Mouse (Mus musculus) embryo, embryonic 11.5 days (tissue): ENCODE measurements at regions not wholly inside any gene's neighbourhood (a gene's known extent, or its start where the extent isn't known, plus 50 kb on each side); places are given as distances from the start of the nearest gene placed in this dataset.
A peak's percentile ranks its signal among the peaks of the same experiment; 100 is the strongest.

Source experiments
- DNase-seq: peaks from one replicate; pipeline ENCODE4 v3.0.0-alpha.2; 2012; ENCODE audit warnings: low read depth, low spot score

DNA sequence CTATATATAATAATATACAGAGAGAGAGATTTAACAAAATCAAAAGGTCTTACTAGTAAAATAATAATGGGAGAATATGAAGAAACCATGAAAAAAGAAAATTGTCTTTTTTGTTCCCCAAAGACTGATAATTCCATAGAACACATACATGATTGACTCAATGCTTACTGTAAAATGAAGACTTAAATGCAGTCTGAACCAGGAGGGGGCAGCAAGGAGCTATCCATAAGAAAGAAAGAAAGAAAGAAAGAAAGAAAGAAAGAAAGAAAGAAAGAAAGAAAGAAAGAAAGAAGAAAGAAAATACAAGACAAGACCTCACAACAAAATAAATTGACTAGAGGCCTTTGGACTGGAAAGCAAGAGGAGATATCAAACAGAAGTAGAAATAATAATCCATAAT is 868.8 kb upstream of the Acvr2a start:
- DNase-seq, result no peak

DNA sequence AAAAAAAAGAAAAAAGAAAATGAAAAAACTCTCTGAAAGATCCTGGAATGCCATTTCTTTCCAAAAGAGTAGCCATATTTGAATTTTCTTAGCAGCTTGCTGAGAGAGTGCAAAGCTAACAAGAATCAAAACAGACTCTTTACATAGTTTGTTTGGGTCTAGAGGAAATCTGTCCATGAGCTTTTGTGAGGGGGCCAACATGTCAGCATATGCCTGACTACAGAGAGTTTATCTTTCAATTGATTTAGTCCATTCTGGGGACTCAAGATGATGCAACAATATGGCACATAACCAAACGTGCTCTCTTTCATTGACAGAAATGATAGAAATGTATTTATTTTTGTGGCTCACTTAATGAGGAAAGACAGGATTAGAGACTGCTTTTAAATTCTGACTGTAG is 822.8 kb upstream of the Acvr2a start:
- no peak for DNase-seq

DNA sequence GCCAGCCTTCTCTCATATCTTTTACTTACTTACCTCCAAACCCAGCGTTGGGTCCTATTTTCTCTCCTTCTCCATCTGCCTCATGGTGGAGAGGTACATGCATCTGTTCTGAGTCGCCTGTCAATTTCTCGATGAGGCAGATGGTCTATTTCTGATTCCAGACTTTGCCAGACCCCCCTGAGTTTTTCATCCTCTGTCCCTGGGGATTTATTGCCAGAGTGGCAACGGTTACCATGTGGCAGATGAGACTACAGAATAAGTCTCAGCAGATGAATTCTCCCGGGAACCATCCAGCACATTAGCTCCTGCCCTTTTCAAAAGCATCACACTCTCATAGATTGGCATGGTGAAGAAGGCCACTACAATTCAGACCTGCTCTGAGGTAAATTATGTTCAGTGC is 819.7 kb upstream of the Acvr2a start:
- DNase-seq, result no peak

DNA sequence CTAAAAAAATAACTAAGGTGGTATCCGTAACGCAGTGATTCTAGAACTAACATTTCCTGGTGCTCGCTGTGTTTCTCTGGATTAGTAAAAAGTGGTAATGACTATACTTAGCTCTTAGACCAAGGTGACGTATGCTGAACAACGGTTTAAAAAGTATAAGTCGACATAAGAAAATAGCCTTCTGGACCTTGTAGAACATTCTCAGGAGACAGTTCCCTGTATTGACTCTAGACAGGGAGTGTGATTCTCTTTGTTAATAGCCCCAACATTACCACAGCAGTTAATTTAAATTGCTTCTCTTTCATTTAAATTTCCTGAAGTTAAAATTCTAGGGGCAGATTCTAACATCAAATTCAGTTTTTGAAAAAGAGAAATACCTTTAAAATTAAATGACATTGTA is 812.7 kb upstream of the Acvr2a start:
- DNase-seq, result no peak

DNA sequence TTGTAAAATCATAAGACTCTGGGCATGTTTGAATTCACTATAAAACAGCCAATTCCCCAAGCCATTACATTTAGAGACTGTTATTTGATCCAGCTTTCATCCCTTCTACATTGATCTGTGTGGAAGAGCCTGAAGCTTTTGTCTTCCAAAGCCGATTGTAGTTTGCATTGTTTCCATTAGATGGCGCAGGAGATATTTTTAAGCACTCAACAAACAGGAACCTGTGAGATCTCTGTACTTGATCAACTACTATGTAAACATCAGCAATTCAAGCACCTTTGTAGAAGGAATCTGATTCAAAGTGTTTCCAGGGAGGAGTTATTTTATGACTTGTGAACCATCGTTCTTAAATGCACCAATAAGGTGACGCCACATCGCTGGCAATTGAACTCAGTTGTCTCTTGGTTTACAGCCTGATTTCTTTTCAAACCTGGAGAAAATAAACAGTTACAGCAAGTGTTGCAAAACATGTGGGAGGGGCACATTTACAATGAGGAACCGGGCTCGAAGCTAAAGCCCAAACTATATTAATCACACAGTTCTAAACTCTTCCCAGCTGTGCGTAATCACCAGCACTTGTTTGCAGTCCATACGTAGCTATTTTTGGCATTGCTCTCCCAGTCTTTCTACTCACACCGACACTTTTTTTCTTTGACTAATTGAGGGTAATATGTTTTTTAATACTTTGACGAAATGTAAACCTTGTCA is 812.0 kb upstream of the Acvr2a start:
- peak; percentile 56 for DNase-seq

DNA sequence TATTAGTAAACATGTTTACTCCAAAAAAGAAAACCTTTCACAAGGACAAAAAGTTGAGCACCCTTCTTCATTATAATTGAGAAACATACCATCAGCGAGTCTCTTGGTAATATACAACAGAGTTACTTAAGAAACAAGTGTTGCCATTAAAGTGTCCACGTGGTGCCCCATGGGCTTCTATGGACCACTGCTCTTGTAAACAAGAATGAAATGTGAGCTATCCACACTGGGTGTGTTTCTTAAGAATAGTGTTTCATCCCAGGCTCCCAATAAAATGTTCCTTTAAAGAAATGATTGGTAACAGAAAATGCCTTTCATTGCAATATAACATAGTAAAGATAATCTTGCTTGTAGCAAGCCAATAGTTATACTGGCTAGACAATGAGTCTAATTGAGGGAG is 803.6 kb upstream of the Acvr2a start:
- no peak for DNase-seq

DNA sequence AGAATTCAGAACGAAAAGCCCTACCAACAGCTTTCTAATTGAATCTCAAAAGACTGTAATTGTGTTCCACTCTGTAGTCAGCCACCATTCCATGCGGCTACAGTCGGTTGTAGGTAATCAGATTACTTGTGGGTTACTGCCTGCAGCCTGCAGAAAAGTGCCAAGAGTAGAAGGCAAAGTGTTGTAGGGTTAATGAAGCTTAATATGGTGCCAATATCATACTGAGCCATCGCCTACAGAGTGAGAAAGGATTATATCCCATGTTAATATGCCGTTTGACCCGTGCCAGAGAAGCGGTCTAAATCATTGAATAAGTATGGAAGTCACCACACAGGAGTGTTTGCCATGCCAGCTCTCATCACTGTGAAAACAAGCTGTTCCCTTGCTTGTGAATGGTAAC is 786.4 kb upstream of the Acvr2a start:
- no peak for DNase-seq

DNA sequence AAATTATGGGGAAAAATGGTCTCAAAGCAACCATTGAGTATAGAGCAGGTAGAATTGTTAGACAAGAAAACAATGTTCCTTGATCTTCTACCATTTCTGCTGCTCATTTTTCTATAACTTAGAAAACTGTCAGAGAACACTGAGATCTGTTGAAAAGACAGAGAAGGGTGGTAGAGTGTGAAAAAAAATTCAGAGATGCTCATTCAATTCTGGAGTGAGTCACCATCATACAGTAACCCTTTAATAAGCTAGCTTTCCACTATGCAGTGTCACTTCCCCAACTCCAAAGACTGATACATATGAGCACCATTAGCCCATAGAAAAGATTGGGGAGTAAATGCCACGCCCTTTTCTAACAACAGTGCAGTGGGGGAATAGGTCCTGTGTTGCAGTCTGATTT is 752.5 kb upstream of the Acvr2a start:
- DNase-seq, result no peak

DNA sequence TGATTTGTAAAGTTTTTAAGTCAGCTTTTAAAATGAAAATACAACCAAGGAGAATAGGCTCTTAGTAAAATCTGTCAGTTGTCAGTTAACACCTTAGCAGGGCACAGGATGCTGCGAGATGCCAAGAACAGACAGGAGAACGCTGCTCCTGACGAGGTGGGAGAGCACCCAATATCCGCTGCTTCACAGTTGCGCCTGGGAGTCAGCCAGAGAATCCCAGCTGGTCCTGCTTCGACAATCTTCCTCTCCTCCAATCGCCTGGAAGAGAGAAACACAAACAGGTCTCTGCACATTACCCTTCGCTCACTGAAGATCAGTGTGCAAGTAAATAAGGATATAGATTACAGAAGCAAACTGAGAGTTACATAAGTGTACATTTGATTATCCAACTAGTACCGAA is 750.5 kb upstream of the Acvr2a start:
- DNase-seq, result no peak

DNA sequence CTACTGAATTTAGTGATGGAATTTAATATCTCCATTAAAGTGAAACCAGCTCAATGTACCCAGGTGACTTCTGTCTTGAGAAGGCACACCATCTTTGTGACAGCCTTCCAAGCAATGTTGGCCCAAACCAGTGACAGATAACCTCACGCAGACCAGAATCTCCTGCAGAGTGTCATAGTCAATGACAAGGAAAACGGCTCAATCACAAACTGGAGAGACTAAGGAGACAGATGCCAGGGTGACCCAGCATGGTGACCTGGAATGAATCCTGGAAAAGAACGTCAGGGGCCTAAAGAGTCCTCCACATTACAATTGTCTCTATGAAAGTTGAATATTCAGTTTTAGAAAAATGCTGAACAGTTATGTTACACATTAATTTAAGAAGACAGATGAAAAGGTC is 748.7 kb upstream of the Acvr2a start:
- DNase-seq, result no peak

DNA sequence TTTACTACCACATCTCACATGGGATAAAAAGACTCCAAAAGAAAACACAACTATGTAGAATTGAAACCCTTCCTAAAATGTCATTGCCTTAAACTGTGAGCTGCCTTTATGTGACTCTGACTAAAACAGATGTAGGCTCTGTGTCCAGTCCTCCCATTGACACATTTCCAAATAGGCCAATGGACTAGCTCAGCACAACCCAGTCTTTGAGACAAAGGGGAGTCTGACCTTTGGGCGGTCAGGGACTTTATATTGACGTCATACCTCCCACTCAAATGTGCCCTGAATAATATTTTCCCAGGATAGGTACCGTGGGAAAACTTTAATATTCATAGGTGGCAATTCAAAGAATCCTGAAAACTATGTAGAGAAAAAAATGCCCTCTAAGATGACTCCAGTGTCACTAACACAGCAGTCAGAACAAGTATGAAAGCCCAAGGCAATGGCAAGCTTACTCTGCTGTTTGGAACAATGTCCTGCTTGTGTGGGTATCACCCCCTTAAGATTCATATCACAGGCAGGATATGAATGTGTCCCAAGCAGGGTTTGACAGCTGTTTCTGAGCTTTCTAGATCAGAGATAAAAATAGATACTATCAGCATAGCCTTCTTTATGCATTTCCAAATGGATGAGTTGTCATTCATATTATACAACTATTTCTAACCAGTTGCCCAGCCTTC is 731.6 kb upstream of the Acvr2a start:
- no peak for DNase-seq

DNA sequence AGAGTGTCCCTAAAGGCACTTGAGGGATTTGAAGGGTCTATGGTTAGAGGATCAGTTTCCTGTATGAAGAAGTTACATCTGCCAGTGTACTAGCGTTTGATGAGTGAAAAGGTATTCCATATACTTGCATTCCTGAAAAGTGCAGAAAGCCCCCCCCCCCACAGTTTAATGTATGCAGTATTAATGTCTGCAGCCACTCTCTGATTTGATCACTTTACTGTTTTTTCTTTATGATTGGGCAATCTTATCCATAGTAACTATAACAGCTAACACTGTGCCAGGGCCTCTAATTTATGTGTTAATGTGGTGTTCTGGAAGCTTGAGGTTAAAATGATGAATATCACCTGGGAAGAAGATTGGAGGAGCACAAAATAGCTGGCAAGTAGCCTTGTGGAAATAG is 715.6 kb upstream of the Acvr2a start:
- DNase-seq, result no peak

DNA sequence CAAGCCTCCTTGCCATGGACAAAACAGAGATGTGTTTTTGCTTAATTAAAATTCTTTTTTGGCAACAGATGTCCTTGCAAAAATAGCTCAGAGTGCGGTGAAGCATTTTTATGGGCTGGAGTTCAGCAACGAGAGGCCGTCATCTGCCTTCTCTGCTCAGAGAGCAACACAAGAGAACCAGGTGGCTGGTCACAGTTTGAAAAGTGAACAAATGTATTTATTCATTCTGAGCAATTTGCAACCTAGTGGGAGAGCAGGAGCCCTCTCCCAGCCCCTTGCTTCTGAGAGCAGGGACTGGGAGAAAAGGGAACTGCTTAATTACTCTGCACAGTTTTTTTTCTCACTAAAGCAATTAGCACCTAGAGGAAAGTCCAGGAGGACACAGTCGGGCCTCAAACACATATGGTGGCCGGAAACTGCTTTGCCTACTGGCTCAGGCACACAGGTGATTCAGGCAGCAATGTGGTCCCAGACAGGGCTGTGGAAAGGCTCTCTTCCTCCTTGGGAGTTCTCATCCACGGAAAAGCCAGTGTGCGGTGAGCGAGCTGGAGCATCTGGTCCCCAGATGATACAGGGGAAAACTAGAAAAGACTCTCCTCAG is 714.9 kb upstream of the Acvr2a start:
- peak; percentile 5 for DNase-seq

DNA sequence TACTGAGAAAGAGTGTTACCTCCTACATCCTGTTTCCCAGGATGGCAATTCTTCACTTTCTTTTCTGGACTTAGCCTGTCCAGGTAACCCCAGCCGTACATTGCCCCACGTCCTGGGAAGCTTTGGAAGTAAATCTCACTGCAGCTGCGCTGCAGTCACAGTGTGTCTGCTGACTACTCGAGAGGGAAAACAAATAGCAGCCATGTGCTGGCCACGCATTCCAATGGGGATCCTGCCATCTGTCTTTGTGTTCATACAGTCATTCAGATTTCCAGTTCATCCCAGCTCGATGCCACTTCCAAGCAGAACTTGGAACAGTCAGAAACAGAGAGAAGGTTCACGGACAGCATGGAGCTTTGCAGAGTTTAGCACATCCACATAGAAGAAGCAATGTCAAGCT is 690.2 kb upstream of the Acvr2a start:
- DNase-seq, result peak; percentile 3

DNA sequence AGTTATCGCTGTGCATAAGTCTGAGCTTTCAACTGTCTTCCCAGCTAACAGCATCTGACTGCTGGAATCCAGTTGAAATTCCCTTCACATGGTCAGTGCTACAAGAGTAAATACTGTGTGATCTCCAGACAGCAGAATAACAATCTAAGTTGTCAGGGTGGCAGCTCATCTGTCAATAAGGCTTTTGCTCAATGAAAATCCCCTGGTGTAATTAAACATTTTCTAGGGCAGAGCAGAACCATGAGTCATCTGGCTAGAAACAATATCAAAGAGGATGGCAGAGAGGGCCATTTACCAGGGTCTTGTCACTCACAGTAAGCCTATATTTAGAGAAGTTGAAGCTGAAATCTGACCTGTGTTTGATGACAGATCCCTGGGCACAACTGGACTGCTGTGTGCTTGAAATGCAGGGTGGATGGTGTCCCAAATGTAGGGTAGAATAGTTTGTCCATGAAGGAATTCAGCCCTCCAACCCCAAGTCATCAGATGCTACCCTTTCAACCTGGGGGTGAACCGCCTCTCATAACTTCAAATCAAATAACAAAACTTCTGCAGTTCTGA is 675.8 kb upstream of the Acvr2a start:
- DNase-seq, result no peak

DNA sequence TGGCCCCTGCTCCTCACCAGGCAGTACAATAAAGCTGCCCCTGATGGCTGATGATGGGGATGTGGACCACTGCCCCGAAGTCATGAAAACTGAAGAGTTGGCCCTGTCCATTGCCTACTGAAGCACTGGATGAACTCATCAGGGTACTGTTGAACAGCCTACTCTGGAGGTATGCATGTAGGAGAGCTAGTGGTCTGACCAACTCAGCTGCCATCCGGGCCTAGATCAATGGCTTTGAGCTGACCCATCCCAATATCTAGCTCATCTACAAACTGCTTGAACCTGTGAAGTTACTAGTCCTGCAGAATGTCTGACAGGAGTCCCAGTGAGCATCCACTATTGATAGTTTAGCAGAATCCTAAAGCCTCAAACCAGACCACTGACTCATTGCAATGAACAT is 672.6 kb upstream of the Acvr2a start:
- DNase-seq, result no peak

DNA sequence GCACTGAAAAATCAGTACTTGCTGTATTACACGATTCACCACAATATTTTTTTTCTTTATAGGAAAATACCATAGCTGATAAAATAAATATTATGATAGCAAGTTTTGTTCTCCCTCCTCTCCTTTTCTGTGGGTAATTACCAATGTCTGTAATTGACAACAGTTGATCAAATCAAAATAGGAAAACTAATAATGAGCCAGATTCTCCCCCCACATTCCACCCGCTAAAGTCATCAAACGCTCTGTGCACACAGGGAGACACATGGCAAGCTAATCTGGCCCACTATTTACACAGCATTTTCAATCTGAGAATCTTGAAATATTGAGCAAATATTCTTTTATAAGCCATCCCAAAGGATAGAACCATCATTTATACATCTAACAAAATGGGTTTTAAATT is 659.2 kb upstream of the Acvr2a start:
- DNase-seq, result no peak

DNA sequence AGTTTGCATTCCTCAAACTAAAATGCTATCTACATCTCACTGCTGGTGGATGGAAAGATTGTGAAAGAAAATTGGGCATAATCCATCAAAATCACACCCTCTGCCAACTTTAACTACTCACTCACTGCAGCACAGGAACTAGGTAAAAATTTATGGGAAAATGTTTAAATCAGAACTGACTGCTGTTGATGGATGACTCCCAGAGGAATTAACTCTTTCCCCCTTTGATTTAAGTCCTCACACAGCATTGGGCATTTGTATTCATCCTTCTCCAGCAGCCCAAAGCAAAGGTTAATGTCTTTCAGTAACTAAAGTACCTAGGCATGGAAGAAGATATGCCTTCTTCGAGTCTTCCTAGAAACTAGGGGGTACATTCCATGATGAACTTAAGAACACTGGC is 641.3 kb upstream of the Acvr2a start:
- DNase-seq, result peak; percentile 11

DNA sequence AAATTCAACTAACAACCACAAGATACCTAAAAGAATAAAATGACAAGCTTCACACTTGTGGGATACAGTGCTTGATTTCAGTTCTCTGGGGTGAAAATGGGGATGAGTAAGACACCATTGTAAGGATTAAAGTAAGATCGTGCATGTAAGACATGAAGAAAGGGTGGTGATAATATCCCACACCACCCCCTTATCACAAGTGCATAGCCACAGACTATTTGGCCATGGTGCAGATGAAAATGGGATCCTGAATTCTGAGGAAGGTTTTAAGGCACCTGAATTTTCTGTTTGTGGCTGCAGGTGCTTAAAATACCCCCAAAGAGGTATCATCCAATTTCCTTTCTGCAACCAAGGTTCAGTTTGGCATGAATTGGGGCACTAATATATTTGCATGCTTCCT is 627.7 kb upstream of the Acvr2a start:
- DNase-seq, result no peak

DNA sequence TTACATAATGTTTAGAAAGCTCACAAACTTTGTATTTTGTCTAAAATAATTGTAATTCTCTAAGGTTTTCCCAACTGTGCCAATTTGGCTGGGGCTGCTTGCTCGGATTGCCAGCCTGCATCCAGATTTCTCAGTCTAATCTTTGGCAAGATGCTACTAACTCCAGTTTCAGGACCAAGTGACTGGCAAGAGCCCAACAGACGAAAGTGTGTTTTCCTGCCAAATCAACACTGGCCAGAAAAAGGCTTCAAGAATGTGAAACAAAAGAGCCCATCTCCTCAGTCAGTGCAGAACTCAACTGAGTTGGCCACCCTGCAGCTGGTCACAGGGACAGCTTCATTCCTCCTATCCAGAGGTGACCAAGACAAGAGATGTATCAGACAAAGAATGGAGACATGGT is 627.3 kb upstream of the Acvr2a start:
- no peak for DNase-seq

DNA sequence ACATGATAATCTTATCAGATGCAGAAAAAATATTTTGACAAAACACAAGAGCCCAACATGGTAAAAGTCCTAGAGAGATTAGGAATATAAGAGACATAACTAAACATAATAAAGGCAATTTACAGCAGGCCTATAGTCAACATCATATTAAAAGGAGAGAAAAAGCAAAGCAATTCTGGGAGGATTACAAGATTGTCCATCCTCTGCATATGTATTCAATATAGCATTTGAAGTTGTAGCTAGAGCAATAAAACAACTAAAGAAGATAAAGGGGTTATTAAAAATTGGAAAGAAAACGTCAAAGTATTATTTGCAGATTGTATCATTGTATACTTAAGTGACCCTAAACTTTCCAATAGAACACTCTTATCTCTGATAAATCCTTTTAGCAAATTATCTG is 602.1 kb upstream of the Acvr2a start:
- DNase-seq, result no peak

DNA sequence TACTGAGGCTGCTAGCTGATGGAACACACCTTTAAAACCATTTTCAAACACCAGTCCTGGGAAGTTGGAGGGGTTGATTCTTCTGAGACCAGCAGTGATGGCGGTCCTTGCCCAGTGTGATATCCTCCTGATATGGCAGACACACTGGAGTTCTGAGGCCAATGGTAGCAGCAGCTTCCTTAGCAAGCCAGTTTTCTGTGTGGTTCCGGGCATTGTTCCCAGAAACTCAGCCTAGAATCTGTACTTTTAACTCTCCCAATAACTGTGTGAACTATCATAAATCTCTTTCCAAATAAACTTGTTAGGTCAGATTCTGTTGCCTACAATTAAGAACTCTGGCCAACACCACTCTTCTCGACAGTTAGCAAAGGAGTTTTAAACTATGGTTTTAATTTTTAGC is 593.1 kb upstream of the Acvr2a start:
- DNase-seq, result no peak
